Mouse (Mus musculus): ENCODE measurements around the gene Pcgf3. TPM values are rescaled to one million over a fixed set of nuclear protein-coding genes. Genes with fewer than 3 reads are reported as not detected.

Gene Pcgf3
- polyA plus RNA-seq, 1 experiment from 2014 or later, result 31.7 TPM

DNA sequence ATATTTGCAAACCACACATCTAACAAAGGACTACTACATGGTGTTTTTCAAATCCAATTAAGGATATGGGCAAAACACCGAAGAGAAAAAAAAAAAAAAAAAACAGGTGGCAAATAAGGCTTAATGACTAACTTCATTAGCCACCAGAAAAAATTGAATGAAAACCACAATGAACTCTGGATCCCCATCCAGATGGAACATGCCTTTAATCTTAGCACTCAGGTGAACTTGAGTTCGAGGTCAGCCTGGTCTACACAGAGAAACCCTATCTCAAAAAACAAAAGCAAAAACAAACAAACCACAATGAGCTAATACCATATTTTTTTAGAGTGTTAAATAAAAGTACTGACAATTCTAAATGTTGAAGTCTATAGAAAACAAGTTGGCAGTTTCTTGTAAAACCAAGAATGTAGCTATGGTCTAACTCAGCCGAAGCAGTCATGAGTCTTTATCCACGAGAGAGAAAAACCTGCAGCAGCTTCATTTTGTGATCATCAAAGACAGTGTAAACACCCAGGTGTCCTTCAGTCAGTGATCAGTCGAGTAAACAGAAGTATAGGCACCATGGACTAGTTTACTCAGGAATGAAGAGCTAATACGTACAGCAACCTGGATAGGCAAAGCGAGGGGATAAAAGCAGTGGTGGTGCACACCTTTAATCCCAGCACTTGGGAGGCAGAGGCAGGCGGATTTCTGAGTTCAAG is 10.0 kb upstream of the Pcgf3 start:
- WGBS, result 84% methylated on average over 8 of the region's 8 CpGs
- Histone ChIP-seq H3K27ac (no peak overlapping the region), H3K27me3 (peaks cover 31% of the 10 kb centered on the region), H3K4me1 (replicated peaks) (peaks cover 7% of the 10 kb centered on the region), H3K9me3 (no peaks in the 10 kb centered on the region), H3K4me3 (replicated peaks) (no peak overlapping the region), H3K36me3 (no peaks in the 10 kb centered on the region), H3K9ac (replicated peaks) (no peak overlapping the region), H3K4me2 (replicated peaks) (no peak overlapping the region)
- ATAC-seq, result no peak

- Histone ChIP-seq H3K27me3 (peaks cover 29% of the 10 kb centered on the region), H3K4me1 (replicated peaks) (peaks cover 7% of the 10 kb centered on the region), H3K4me2 (replicated peaks) (no peak overlapping the region), H3K4me3 (replicated peaks) (no peak overlapping the region), H3K27ac (no peak overlapping the region), H3K9ac (replicated peaks) (no peak overlapping the region), H3K36me3 (no peaks in the 10 kb centered on the region), H3K9me3 (no peaks in the 10 kb centered on the region)
- no peak for ATAC-seq
- WGBS, result 91% methylated on average over 1 of the region's 1 CpGs
These were observed 9.4 kb upstream of the Pcgf3 start for GRCm38 (mm10) chr5:108451611-108452010.

DNA sequence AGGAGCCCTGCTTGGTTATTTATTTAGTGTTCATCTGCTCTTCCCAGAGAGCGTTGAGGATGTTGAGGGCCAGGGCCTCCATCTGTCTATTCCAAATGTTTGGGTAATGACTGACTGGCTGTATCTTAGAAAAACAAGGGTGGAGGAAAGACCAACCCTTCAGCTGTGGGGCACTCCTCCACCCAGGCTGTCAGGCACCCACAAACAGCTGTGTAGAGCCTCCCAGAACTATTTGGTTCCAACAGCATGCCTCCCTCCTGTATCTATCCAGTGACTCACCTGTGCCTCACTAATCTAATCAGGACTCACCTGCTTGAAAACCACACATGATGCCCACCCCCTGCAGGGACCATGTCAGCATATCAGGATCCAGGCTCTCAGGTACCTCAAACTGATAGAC is 8.6 kb upstream of the Pcgf3 start:
- ATAC-seq, result no peak
- 91% methylated on average over 1 of the region's 1 CpGs for WGBS
- peaks cover 7% of the 10 kb centered on the region for H3K4me1 ChIP-seq (replicated peaks)
- no peak overlapping the region for H3K9ac ChIP-seq (replicated peaks)
- no peak overlapping the region for H3K4me2 ChIP-seq (replicated peaks)
- no peaks in the 10 kb centered on the region for H3K9me3 ChIP-seq
- H3K27me3 ChIP-seq, result peaks cover 28% of the 10 kb centered on the region
- H3K36me3 ChIP-seq, result no peaks in the 10 kb centered on the region
- H3K4me3 ChIP-seq (replicated peaks), result no peak overlapping the region
- no peak overlapping the region for H3K27ac ChIP-seq

DNA sequence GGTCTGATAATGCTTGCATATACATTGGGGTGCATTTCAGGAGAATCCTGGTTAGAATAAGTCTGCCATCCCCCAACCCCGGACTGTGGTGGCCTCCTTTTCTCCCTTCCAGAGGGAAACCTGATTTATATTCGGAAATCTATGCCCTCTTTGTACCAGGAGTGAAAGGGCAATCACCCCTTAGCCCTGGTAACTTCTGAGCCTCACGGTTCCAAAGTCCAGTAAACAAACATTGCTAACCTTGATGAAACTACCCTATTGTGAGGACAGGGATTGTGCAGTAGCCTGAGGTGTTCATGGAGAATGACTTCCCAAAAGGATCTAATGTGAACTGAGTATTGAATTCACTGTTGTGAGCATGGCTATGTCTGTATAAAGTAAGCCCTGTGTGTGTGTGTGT is 6.9 kb upstream of the Pcgf3 start:
- Histone ChIP-seq H3K9ac (replicated peaks) (no peak overlapping the region), H3K9me3 (no peaks in the 10 kb centered on the region), H3K27me3 (peaks cover 20% of the 10 kb centered on the region), H3K4me2 (replicated peaks) (no peak overlapping the region), H3K27ac (no peak overlapping the region), H3K36me3 (no peaks in the 10 kb centered on the region), H3K4me3 (replicated peaks) (no peak overlapping the region), H3K4me1 (replicated peaks) (no peaks in the 10 kb centered on the region)
- ATAC-seq, result no peak
- WGBS, result 37% methylated on average over 3 of the region's 3 CpGs

GRCm38 (mm10) chr5:108458706-108459105 is 2.3 kb upstream of the Pcgf3 start:
- no peak overlapping the region for H3K9ac ChIP-seq (replicated peaks)
- H3K9me3 ChIP-seq, result no peaks in the 10 kb centered on the region
- no peak overlapping the region for H3K4me2 ChIP-seq (replicated peaks)
- no peak for ATAC-seq
- H3K36me3 ChIP-seq, result no peaks in the 10 kb centered on the region
- no peak overlapping the region for H3K4me3 ChIP-seq (replicated peaks)
- peaks cover 22% of the 10 kb centered on the region for H3K4me1 ChIP-seq (replicated peaks)
- WGBS, result 73% methylated on average over 2 of the region's 2 CpGs
- H3K27ac ChIP-seq, result no peak overlapping the region
- H3K27me3 ChIP-seq, result peaks cover 17% of the 10 kb centered on the region

GRCm38 (mm10) chr5:108460461-108460860 is 571 bp upstream of the Pcgf3 start:
- H3K4me2 ChIP-seq (replicated peaks), result peak overlapping the region; percentile 95
- ATAC-seq, result peak; percentile 19
- 47% methylated on average over 6 of the region's 6 CpGs for WGBS

DNA sequence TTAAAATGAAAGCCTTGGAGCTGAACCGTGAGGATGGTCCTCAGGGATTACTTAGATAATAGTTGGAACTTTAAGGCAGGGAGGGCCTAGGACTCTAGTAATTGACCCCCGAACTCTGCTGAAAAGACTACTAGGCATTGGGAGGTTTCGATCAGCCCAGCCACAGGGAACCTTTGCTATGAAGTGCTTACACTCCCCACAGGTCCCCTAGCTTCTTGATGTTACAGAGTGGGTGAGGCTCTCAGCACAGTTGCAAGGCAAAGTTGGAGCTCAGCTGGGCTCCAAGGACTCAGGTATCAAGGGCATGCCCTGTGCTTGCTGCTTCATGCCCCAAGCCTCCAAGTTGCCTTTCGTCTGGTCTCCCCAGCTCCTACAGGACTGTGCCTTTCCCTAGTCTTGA is 1.4 kb downstream of the Pcgf3 start:
- Histone ChIP-seq H3K4me1 (replicated peaks) (peaks cover 56% of the 10 kb centered on the region), H3K27ac (0 out of 2 replicates have a peak overlapping the region, but pooled peaks have one; percentile 36), H3K36me3 (no peaks in the 10 kb centered on the region), H3K4me2 (replicated peaks) (peak overlapping the region; percentile 95), H3K27me3 (peaks cover 14% of the 10 kb centered on the region), H3K9me3 (no peaks in the 10 kb centered on the region), H3K9ac (replicated peaks) (peak overlapping the region; percentile 99), H3K4me3 (replicated peaks) (peak overlapping the region; percentile 96)
- no peak for ATAC-seq
- WGBS, result 47% methylated on average over 4 of the region's 4 CpGs

More at GRCm38 (mm10) chr5:108460461-108460860, 571 bp upstream of the Pcgf3 start:
- Histone ChIP-seq H3K27me3 (peaks cover 17% of the 10 kb centered on the region), H3K9me3 (no peaks in the 10 kb centered on the region), H3K27ac (no peak overlapping the region), H3K4me1 (replicated peaks) (peaks cover 38% of the 10 kb centered on the region), H3K4me3 (replicated peaks) (peak overlapping the region; percentile 96), H3K36me3 (no peaks in the 10 kb centered on the region), H3K9ac (replicated peaks) (peak overlapping the region; percentile 52; the same call in 1 of the 2 replicates)

- Histone ChIP-seq H3K27me3 (no peaks in the 10 kb centered on the region), H3K27ac (no peak overlapping the region), H3K4me1 (replicated peaks) (peaks cover 59% of the 10 kb centered on the region), H3K4me3 (replicated peaks) (no peak overlapping the region), H3K9ac (replicated peaks) (no peak overlapping the region), H3K9me3 (no peaks in the 10 kb centered on the region), H3K36me3 (no peaks in the 10 kb centered on the region), H3K4me2 (replicated peaks) (no peak overlapping the region)
- WGBS, result 92% methylated on average over 6 of the region's 6 CpGs
- no peak for ATAC-seq
These were observed 4.3 kb downstream of the Pcgf3 start for GRCm38 (mm10) chr5:108465131-108465891.

GRCm38 (mm10) chr5:108466647-108467046 is 5.6 kb downstream of the Pcgf3 start:
- no peaks in the 10 kb centered on the region for H3K27me3 ChIP-seq
- no peak overlapping the region for H3K4me3 ChIP-seq (replicated peaks)
- no peak overlapping the region for H3K4me2 ChIP-seq (replicated peaks)
- peaks cover 54% of the 10 kb centered on the region for H3K4me1 ChIP-seq (replicated peaks)
- no peak overlapping the region for H3K27ac ChIP-seq
- WGBS, result 98% methylated on average over 1 of the region's 1 CpGs
- H3K36me3 ChIP-seq, result peaks cover 3% of the 10 kb centered on the region; the same call in 1 of the 2 replicates
- no peak for ATAC-seq
- no peaks in the 10 kb centered on the region for H3K9me3 ChIP-seq
- H3K9ac ChIP-seq (replicated peaks), result no peak overlapping the region

- Histone ChIP-seq H3K9ac (replicated peaks) (no peak overlapping the region), H3K27ac (no peak overlapping the region), H3K4me3 (replicated peaks) (no peak overlapping the region), H3K4me1 (replicated peaks) (peaks cover 28% of the 10 kb centered on the region), H3K4me2 (replicated peaks) (no peak overlapping the region), H3K9me3 (no peaks in the 10 kb centered on the region), H3K36me3 (peaks cover 32% of the 10 kb centered on the region), H3K27me3 (no peaks in the 10 kb centered on the region)
- WGBS, result 80% methylated on average over 7 of the region's 7 CpGs
- no peak for ATAC-seq
These were observed 8.6 kb downstream of the Pcgf3 start for GRCm38 (mm10) chr5:108469617-108470016.

DNA sequence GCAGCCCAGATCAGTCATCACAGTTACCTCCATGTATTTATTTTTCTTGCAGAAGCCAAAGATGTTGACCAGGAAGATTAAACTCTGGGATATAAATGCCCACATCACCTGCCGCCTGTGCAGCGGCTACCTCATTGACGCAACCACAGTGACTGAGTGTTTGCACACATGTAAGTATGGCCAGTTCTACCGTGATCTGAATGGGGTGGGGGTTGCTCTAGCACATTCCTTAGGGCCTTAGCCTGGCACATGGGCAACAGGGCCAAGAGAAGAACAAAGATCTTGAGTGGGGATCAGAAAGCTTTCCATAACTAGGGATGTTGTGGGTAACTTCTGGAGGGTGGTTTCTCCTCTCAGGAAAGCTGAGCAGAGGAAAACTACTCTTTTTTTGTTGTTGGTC is 12.7 kb downstream of the Pcgf3 start:
- ATAC-seq, result no peak
- H3K4me2 ChIP-seq (replicated peaks), result no peak overlapping the region
- peaks cover 71% of the 10 kb centered on the region for H3K36me3 ChIP-seq
- H3K27me3 ChIP-seq, result no peaks in the 10 kb centered on the region
- no peak overlapping the region for H3K4me3 ChIP-seq (replicated peaks)
- WGBS, result 90% methylated on average over 4 of the region's 4 CpGs
- H3K27ac ChIP-seq, result no peak overlapping the region
- H3K9ac ChIP-seq (replicated peaks), result no peak overlapping the region
- no peaks in the 10 kb centered on the region; the same call in 1 of the 2 replicates for H3K4me1 ChIP-seq (replicated peaks)
- H3K9me3 ChIP-seq, result no peaks in the 10 kb centered on the region

GRCm38 (mm10) chr5:108475977-108476376 is 14.9 kb downstream of the Pcgf3 start:
- Histone ChIP-seq H3K36me3 (peaks cover 79% of the 10 kb centered on the region), H3K4me3 (replicated peaks) (no peak overlapping the region), H3K27ac (no peak overlapping the region), H3K4me2 (replicated peaks) (no peak overlapping the region), H3K27me3 (no peaks in the 10 kb centered on the region), H3K9me3 (no peaks in the 10 kb centered on the region), H3K9ac (replicated peaks) (no peak overlapping the region), H3K4me1 (replicated peaks) (no peaks in the 10 kb centered on the region)
- WGBS, result 84% methylated on average over 3 of the region's 3 CpGs
- ATAC-seq, result no peak
